ENCODE assay signal across 21 mouse cellular contexts in genomic region chr6:126394111-126394809, GRCm38 (mm10).
DNase-seq lines count a peak whose midpoint lies in the region; ATAC-seq and TF ChIP-seq lines count a peak whose summit lies in the region.
"Had no signal": no experiment of that assay in that cellular context is flagged by ENCODE, and none has a peak within 500 bp of the region (broad histone marks: within the 10 kb centered on the region; RNA-seq: fewer than 3 reads in every experiment).

No protein-coding gene starts in this region.

- H3K27me3 ChIP-seq in hindbrain, postnatal 0 days (ENCODE audit: insufficient read depth, low read length), result no peaks in the 10 kb centered on the region
- H3K27me3 ChIP-seq in hindbrain, embryonic 10.5 days (ENCODE audit: insufficient read depth, poor library complexity, severe bottlenecking), result no peaks in the 10 kb centered on the region
- H3K27me3 ChIP-seq in lung, embryonic 16.5 days (ENCODE audit: control insufficient read depth, insufficient read depth, low read depth, low read length), result no peaks in the 10 kb centered on the region
- H3K27me3 ChIP-seq in kidney, postnatal 0 days (ENCODE audit: insufficient read depth, low read length), result no peaks in the 10 kb centered on the region; the same call in 1 of the 2 replicates
- H3K27me3 ChIP-seq in stomach, embryonic 14.5 days (ENCODE audit: control insufficient read depth, insufficient read depth, low read length), result no peaks in the 10 kb centered on the region
- H3K27me3 ChIP-seq in liver, embryonic 12.5 days (replicated peaks), result no peaks in the 10 kb centered on the region
- H3K27me3 ChIP-seq: CH12.LX; embryonic facial prominence, embryonic 12.5 days; heart, embryonic 13.5 days; liver, embryonic 15.5 days; neural tube, embryonic 15.5 days had no signal

- no peak for ATAC-seq in hindbrain, postnatal 0 days
- peak; percentile 28; the same call in 1 of the 2 replicates for ATAC-seq in lung, embryonic 16.5 days (ENCODE audit: low read depth)
- no peak; the same call in 1 of the 2 replicates for ATAC-seq in kidney, postnatal 0 days (replicated peaks; ENCODE audit: low FRiP score, low read depth)
- peak; percentile 79; the same call in 1 of the 2 replicates for ATAC-seq in stomach, embryonic 14.5 days (ENCODE audit: insufficient number of reproducible peaks, insufficient read depth, low FRiP score, low read depth)
- no peak for ATAC-seq in liver, embryonic 12.5 days

- no peak overlapping the region for H3K9ac ChIP-seq in hindbrain, postnatal 0 days (replicated peaks; ENCODE audit: low read length)
- H3K9ac ChIP-seq in lung, embryonic 16.5 days (ENCODE audit: low read length), result no peak overlapping the region
- H3K9ac ChIP-seq in kidney, postnatal 0 days (ENCODE audit: low read depth, low read length), result no peak overlapping the region
- no peak overlapping the region for H3K9ac ChIP-seq in stomach, embryonic 14.5 days (replicated peaks; ENCODE audit: low read depth, low read length)
- H3K9ac ChIP-seq in liver, embryonic 12.5 days, result no peak overlapping the region
- H3K9ac ChIP-seq: embryonic facial prominence, embryonic 12.5 days; forebrain, postnatal 0 days; heart, embryonic 13.5 days; limb, embryonic 13.5 days; liver, embryonic 15.5 days; neural tube, embryonic 15.5 days had no signal

- H3K4me1 ChIP-seq in hindbrain, postnatal 0 days (ENCODE audit: insufficient read depth, low read length), result no peaks in the 10 kb centered on the region
- 0 out of 2 replicates have a peak, but pooled peaks cover under 1% of the 10 kb centered on the region for H3K4me1 ChIP-seq in hindbrain, embryonic 10.5 days (replicated peaks)
- H3K4me1 ChIP-seq in lung, embryonic 16.5 days (replicated peaks; ENCODE audit: control insufficient read depth, insufficient read depth, low read length), result no peaks in the 10 kb centered on the region
- 0 out of 2 replicates have a peak, but pooled peaks cover 4% of the 10 kb centered on the region for H3K4me1 ChIP-seq in kidney, postnatal 0 days (replicated peaks; ENCODE audit: insufficient read depth, low read length)
- H3K4me1 ChIP-seq in stomach, embryonic 14.5 days (ENCODE audit: control insufficient read depth, insufficient read depth, low read length), result 0 out of 2 replicates have a peak, but pooled peaks cover 4% of the 10 kb centered on the region
- no peaks in the 10 kb centered on the region for H3K4me1 ChIP-seq in liver, embryonic 12.5 days
- H3K4me1 ChIP-seq: liver, embryonic 15.5 days had no signal

- H3K27ac ChIP-seq in hindbrain, postnatal 0 days, result no peak overlapping the region
- no peak overlapping the region for H3K27ac ChIP-seq in hindbrain, embryonic 10.5 days
- no peak overlapping the region for H3K27ac ChIP-seq in lung, embryonic 16.5 days (ENCODE audit: low read length)
- no peak overlapping the region for H3K27ac ChIP-seq in kidney, postnatal 0 days
- H3K27ac ChIP-seq in stomach, embryonic 14.5 days (ENCODE audit: low read length), result no peak overlapping the region
- H3K27ac ChIP-seq in liver, embryonic 12.5 days, result no peak overlapping the region
- H3K27ac ChIP-seq: embryonic facial prominence, embryonic 12.5 days; gastrocnemius, adult 2 months; heart, embryonic 13.5 days; limb, embryonic 13.5 days; liver, embryonic 15.5 days; neural tube, embryonic 15.5 days had no signal

- no peak for TF ChIP-seq CTCF in hindbrain, postnatal 0 days (IDR thresholded peaks at IDR 0.05; ENCODE audit: low read depth)
- TF ChIP-seq CTCF in kidney, postnatal 0 days (IDR thresholded peaks at IDR 0.05; ENCODE audit: low read depth), result no peak

- H3K4me3 ChIP-seq in hindbrain, postnatal 0 days (ENCODE audit: low read length), result no peak overlapping the region
- no peak overlapping the region for H3K4me3 ChIP-seq in hindbrain, embryonic 10.5 days
- H3K4me3 ChIP-seq in lung, embryonic 16.5 days (ENCODE audit: low read length), result no peak overlapping the region
- no peak overlapping the region for H3K4me3 ChIP-seq in kidney, postnatal 0 days (replicated peaks; ENCODE audit: low read depth, low read length)
- H3K4me3 ChIP-seq in stomach, embryonic 14.5 days (ENCODE audit: low read depth, low read length), result no peak overlapping the region
- H3K4me3 ChIP-seq in liver, embryonic 12.5 days, result no peak overlapping the region
- H3K4me3 ChIP-seq: embryonic facial prominence, embryonic 12.5 days; gastrocnemius, adult 2 months; heart, embryonic 13.5 days; limb, embryonic 13.5 days; liver, embryonic 15.5 days; neural tube, embryonic 15.5 days had no signal

- peak; percentile 28 for DNase-seq in hindbrain, postnatal 0 days (ENCODE audit: low spot score)
- DNase-seq in hindbrain, embryonic 10.5 days (ENCODE audit: low spot score), result no peak
- no peak for DNase-seq in lung, adult 18-20 months
- peak; percentile 73 for DNase-seq in kidney, postnatal 0 days (ENCODE audit: low spot score)
- DNase-seq in thymus, postnatal 25 days, result no peak
- DNase-seq: adrenal gland, postnatal 10 days; cerebellum, adult 11-12 months; gastrocnemius, adult 2 months; heart, adult 11 months; heart, postnatal 4 days; thymus, adult 2 months had no signal

- H3K36me3 ChIP-seq in hindbrain, postnatal 0 days (ENCODE audit: insufficient read depth, low read length), result no peaks in the 10 kb centered on the region
- no peaks in the 10 kb centered on the region for H3K36me3 ChIP-seq in hindbrain, embryonic 10.5 days
- no peaks in the 10 kb centered on the region for H3K36me3 ChIP-seq in lung, embryonic 16.5 days (ENCODE audit: control insufficient read depth, insufficient read depth, low read length)
- H3K36me3 ChIP-seq in kidney, postnatal 0 days (ENCODE audit: insufficient read depth, low read length), result no peaks in the 10 kb centered on the region
- H3K36me3 ChIP-seq in stomach, embryonic 14.5 days (ENCODE audit: control insufficient read depth, insufficient read depth, low read length), result no peaks in the 10 kb centered on the region
- no peaks in the 10 kb centered on the region for H3K36me3 ChIP-seq in liver, embryonic 12.5 days
- H3K36me3 ChIP-seq: embryonic facial prominence, embryonic 12.5 days; heart, embryonic 13.5 days; limb, embryonic 13.5 days; liver, embryonic 15.5 days; neural tube, embryonic 15.5 days had no signal

- no peak overlapping the region for H3K4me2 ChIP-seq in hindbrain, postnatal 0 days (ENCODE audit: low read depth, low read length)
- no peak overlapping the region for H3K4me2 ChIP-seq in lung, embryonic 16.5 days (ENCODE audit: low read depth, low read length)
- peak overlapping the region; percentile 27 for H3K4me2 ChIP-seq in kidney, postnatal 0 days (ENCODE audit: low read length)
- H3K4me2 ChIP-seq in stomach, embryonic 14.5 days (replicated peaks; ENCODE audit: low read depth, low read length), result no peak overlapping the region
- H3K4me2 ChIP-seq in liver, embryonic 12.5 days, result no peak overlapping the region
- H3K4me2 ChIP-seq: embryonic facial prominence, embryonic 12.5 days; heart, embryonic 13.5 days; limb, embryonic 13.5 days; liver, embryonic 15.5 days; neural tube, embryonic 15.5 days had no signal

- WGBS in hindbrain, postnatal 0 days, result 45% methylated on average over 7 of the region's 7 CpGs
- WGBS in hindbrain, embryonic 10.5 days, result 77% methylated on average over 7 of the region's 7 CpGs
- WGBS in lung, embryonic 16.5 days, result 13% methylated on average over 7 of the region's 7 CpGs
- 7% methylated on average over 7 of the region's 7 CpGs for WGBS in kidney, postnatal 0 days
- WGBS in stomach, embryonic 14.5 days, result 13% methylated on average over 7 of the region's 7 CpGs
- 60% methylated on average over 7 of the region's 7 CpGs for WGBS in liver, embryonic 12.5 days (ENCODE audit: insufficient replicate concordance)

- H3K9me3 ChIP-seq in hindbrain, postnatal 0 days (ENCODE audit: low read length), result no peaks in the 10 kb centered on the region
- H3K9me3 ChIP-seq in hindbrain, embryonic 10.5 days, result no peaks in the 10 kb centered on the region
- H3K9me3 ChIP-seq in lung, embryonic 16.5 days (ENCODE audit: control insufficient read depth, low read length), result 0 out of 2 replicates have a peak, but pooled peaks cover 2% of the 10 kb centered on the region
- no peaks in the 10 kb centered on the region for H3K9me3 ChIP-seq in kidney, postnatal 0 days (replicated peaks; ENCODE audit: low read length)
- H3K9me3 ChIP-seq in stomach, embryonic 14.5 days (ENCODE audit: control insufficient read depth, low read depth, low read length), result no peaks in the 10 kb centered on the region
- no peaks in the 10 kb centered on the region for H3K9me3 ChIP-seq in liver, embryonic 12.5 days (replicated peaks)
- H3K9me3 ChIP-seq: embryonic facial prominence, embryonic 12.5 days; heart, embryonic 13.5 days; limb, embryonic 13.5 days; liver, embryonic 15.5 days; neural tube, embryonic 15.5 days had no signal

Comparison
In these comparisons a context has a peak if more than half of its experiments do, and no peak if none do; other contexts are left out.
1. DNase-seq: peak in hindbrain, postnatal 0 days (single experiment) and kidney, postnatal 0 days (single experiment); none in hindbrain, embryonic 10.5 days (single experiment), lung, adult 18-20 months (0 of 2) and thymus, postnatal 25 days (single experiment).
2. ATAC-seq: peak in lung, embryonic 16.5 days (single experiment) and stomach, embryonic 14.5 days (single experiment); none in hindbrain, postnatal 0 days (single experiment), kidney, postnatal 0 days (single experiment) and liver, embryonic 12.5 days (single experiment).